Mouse (Mus musculus): Measurements from ENCODE around the gene Gm973. TPM values are rescaled to one million over a fixed set of nuclear protein-coding genes. Genes with fewer than 3 reads are reported as not detected.

Gene Gm973
- polyA plus RNA-seq, 1 experiment, result 0.22 TPM

- no peaks in the 10 kb centered on the region for H3K36me3 ChIP-seq (ENCODE audit: control insufficient read depth, insufficient read depth, low read length)
These were observed 73.2 kb downstream of the Gm973 start for GRCm38 (mm10) chr1:59589271-59589670.

GRCm38 (mm10) chr1:59592359-59592758, 76.3 kb downstream of the Gm973 start:
- DNase-seq, result no peak
- no peak overlapping the region for H3K27ac ChIP-seq (ENCODE audit: insufficient read depth, low read depth, low read length)
- H3K4me1 ChIP-seq (ENCODE audit: control insufficient read depth, insufficient read depth, low read length), result no peaks in the 10 kb centered on the region
- WGBS, result 24% methylated on average over 10 of the region's 10 CpGs
- TF ChIP-seq POLR2A (IDR thresholded peaks at IDR 0.05; ENCODE audit: low read depth, low read length) (no peak), CTCF (conservative IDR thresholded peaks at IDR 0.05; ENCODE audit: insufficient read depth, insufficient read length, low read depth, low read length) (no peak)
- peaks cover 2% of the 10 kb centered on the region; the same call in 1 of the 2 replicates for H3K27me3 ChIP-seq (replicated peaks; ENCODE audit: control insufficient read depth, insufficient read depth, low read length)
- no peak overlapping the region for H3K4me3 ChIP-seq (ENCODE audit: insufficient read depth, low read depth, low read length)
- H3K36me3 ChIP-seq (ENCODE audit: control insufficient read depth, insufficient read depth, low read length), result no peaks in the 10 kb centered on the region

More at GRCm38 (mm10) chr1:59589271-59589670, 73.2 kb downstream of the Gm973 start:
- TF ChIP-seq CTCF (conservative IDR thresholded peaks at IDR 0.05; ENCODE audit: insufficient read depth, insufficient read length, low read depth, low read length) (no peak), POLR2A (IDR thresholded peaks at IDR 0.05; ENCODE audit: low read depth, low read length) (no peak)
- Histone ChIP-seq H3K27me3 (replicated peaks; ENCODE audit: control insufficient read depth, insufficient read depth, low read length) (peaks cover 2% of the 10 kb centered on the region; the same call in 1 of the 2 replicates), H3K4me1 (ENCODE audit: control insufficient read depth, insufficient read depth, low read length) (no peaks in the 10 kb centered on the region), H3K27ac (ENCODE audit: insufficient read depth, low read depth, low read length) (no peak overlapping the region), H3K4me3 (ENCODE audit: insufficient read depth, low read depth, low read length) (no peak overlapping the region)
- WGBS, result 72% methylated on average over 1 of the region's 1 CpGs
- no peak for DNase-seq

GRCm38 (mm10) chr1:59592876-59593275, 76.8 kb downstream of the Gm973 start:
- no peak for TF ChIP-seq CTCF (conservative IDR thresholded peaks at IDR 0.05; ENCODE audit: insufficient read depth, insufficient read length, low read depth, low read length)
- TF ChIP-seq POLR2A (IDR thresholded peaks at IDR 0.05; ENCODE audit: low read depth, low read length), result no peak
- no peaks in the 10 kb centered on the region for H3K4me1 ChIP-seq (ENCODE audit: control insufficient read depth, insufficient read depth, low read length)
- H3K27me3 ChIP-seq (replicated peaks; ENCODE audit: control insufficient read depth, insufficient read depth, low read length), result peaks cover 2% of the 10 kb centered on the region; the same call in 1 of the 2 replicates
- H3K4me3 ChIP-seq (ENCODE audit: insufficient read depth, low read depth, low read length), result no peak overlapping the region
- 46% methylated on average over 12 of the region's 12 CpGs for WGBS
- DNase-seq, result no peak
- H3K27ac ChIP-seq (ENCODE audit: insufficient read depth, low read depth, low read length), result no peak overlapping the region
- no peaks in the 10 kb centered on the region for H3K36me3 ChIP-seq (ENCODE audit: control insufficient read depth, insufficient read depth, low read length)

GRCm38 (mm10) chr1:59593622-59594035, 77.6 kb downstream of the Gm973 start:
- DNase-seq, result no peak
- TF ChIP-seq POLR2A (IDR thresholded peaks at IDR 0.05; ENCODE audit: low read depth, low read length) (no peak), CTCF (conservative IDR thresholded peaks at IDR 0.05; ENCODE audit: insufficient read depth, insufficient read length, low read depth, low read length) (no peak)
- H3K4me3 ChIP-seq (ENCODE audit: insufficient read depth, low read depth, low read length), result no peak overlapping the region
- H3K27me3 ChIP-seq (replicated peaks; ENCODE audit: control insufficient read depth, insufficient read depth, low read length), result peaks cover 1% of the 10 kb centered on the region; the same call in 1 of the 2 replicates
- H3K36me3 ChIP-seq (ENCODE audit: control insufficient read depth, insufficient read depth, low read length), result no peaks in the 10 kb centered on the region
- no peak overlapping the region for H3K27ac ChIP-seq (ENCODE audit: insufficient read depth, low read depth, low read length)
- 80% methylated on average over 2 of the region's 2 CpGs for WGBS
- no peaks in the 10 kb centered on the region for H3K4me1 ChIP-seq (ENCODE audit: control insufficient read depth, insufficient read depth, low read length)

- TF ChIP-seq POLR2A (IDR thresholded peaks at IDR 0.05; ENCODE audit: low read depth, low read length), result no peak
- TF ChIP-seq CTCF (conservative IDR thresholded peaks at IDR 0.05; ENCODE audit: insufficient read depth, insufficient read length, low read depth, low read length), result no peak
- Histone ChIP-seq H3K4me3 (ENCODE audit: insufficient read depth, low read depth, low read length) (no peak overlapping the region), H3K36me3 (ENCODE audit: control insufficient read depth, insufficient read depth, low read length) (no peaks in the 10 kb centered on the region), H3K27me3 (replicated peaks; ENCODE audit: control insufficient read depth, insufficient read depth, low read length) (peaks cover 1% of the 10 kb centered on the region; the same call in 1 of the 2 replicates), H3K4me1 (ENCODE audit: control insufficient read depth, insufficient read depth, low read length) (no peaks in the 10 kb centered on the region), H3K27ac (ENCODE audit: insufficient read depth, low read depth, low read length) (no peak overlapping the region)
- no peak for DNase-seq
- 62% methylated on average over 11 of the region's 11 CpGs for WGBS
These were observed 78.7 kb downstream of the Gm973 start for GRCm38 (mm10) chr1:59594586-59595266.

- no peak overlapping the region for H3K27ac ChIP-seq (ENCODE audit: insufficient read depth, low read depth, low read length)
- 78% methylated on average over 9 of the region's 9 CpGs for WGBS
- no peaks in the 10 kb centered on the region for H3K36me3 ChIP-seq (ENCODE audit: control insufficient read depth, insufficient read depth, low read length)
- peaks cover 1% of the 10 kb centered on the region; the same call in 1 of the 2 replicates for H3K27me3 ChIP-seq (replicated peaks; ENCODE audit: control insufficient read depth, insufficient read depth, low read length)
- DNase-seq, result no peak
- no peak for TF ChIP-seq CTCF (conservative IDR thresholded peaks at IDR 0.05; ENCODE audit: insufficient read depth, insufficient read length, low read depth, low read length)
- TF ChIP-seq POLR2A (IDR thresholded peaks at IDR 0.05; ENCODE audit: low read depth, low read length), result no peak
- H3K4me1 ChIP-seq (ENCODE audit: control insufficient read depth, insufficient read depth, low read length), result no peaks in the 10 kb centered on the region
- no peak overlapping the region for H3K4me3 ChIP-seq (ENCODE audit: insufficient read depth, low read depth, low read length)
These were observed 79.5 kb downstream of the Gm973 start for GRCm38 (mm10) chr1:59595609-59596008.

- Histone ChIP-seq H3K27ac (ENCODE audit: insufficient read depth, low read depth, low read length) (no peak overlapping the region), H3K27me3 (replicated peaks; ENCODE audit: control insufficient read depth, insufficient read depth, low read length) (no peaks in the 10 kb centered on the region), H3K4me1 (ENCODE audit: control insufficient read depth, insufficient read depth, low read length) (no peaks in the 10 kb centered on the region), H3K36me3 (ENCODE audit: control insufficient read depth, insufficient read depth, low read length) (no peaks in the 10 kb centered on the region), H3K4me3 (ENCODE audit: insufficient read depth, low read depth, low read length) (no peak overlapping the region)
- WGBS, result 66% methylated on average over 11 of the region's 11 CpGs
- no peak for DNase-seq
- no peak for TF ChIP-seq CTCF (conservative IDR thresholded peaks at IDR 0.05; ENCODE audit: insufficient read depth, insufficient read length, low read depth, low read length)
- TF ChIP-seq POLR2A (IDR thresholded peaks at IDR 0.05; ENCODE audit: low read depth, low read length), result no peak
These were observed 86.7 kb downstream of the Gm973 start for GRCm38 (mm10) chr1:59602531-59603416.
